Mouse (Mus musculus) stomach, postnatal 0 days (tissue): ENCODE measurements around the gene Fem1a. TPM values are rescaled to one million over a fixed set of nuclear protein-coding genes. Genes with fewer than 3 reads are reported as not detected.
A peak's percentile ranks its signal among the peaks of the same experiment; 100 is the strongest.

Experiments
- ATAC-seq: fragments of 200-750 bp; cut with Nextera tagmentation; 2 replicates; pipeline ENCODE4 v1.8.0; 2017; ENCODE audit not compliant: low FRiP score, low TSS enrichment
- DNase-seq: peaks from one replicate; pipeline ENCODE4 v3.0.0-alpha.2; 2016; ENCODE audit warnings: low spot score
- H3K27ac ChIP-seq: fragments of 300-500 bp; sonication (generic); replicated peaks from 2 replicates; pipeline ENCODE4 v1.5.1; 2014; ENCODE audit warnings: mild to moderate bottlenecking, control low read depth
- H3K27me3 ChIP-seq: fragments of 300-500 bp; sonication (generic); 2 replicates; pipeline ENCODE4 v1.6.1; 2014; ENCODE audit warnings: low read length; ENCODE audit not compliant: control insufficient read depth, insufficient read depth
- H3K36me3 ChIP-seq: fragments of 300-500 bp; sonication (generic); 2 replicates; pipeline ENCODE4 v1.6.1; 2014; ENCODE audit warnings: low read length, mixed read lengths; ENCODE audit not compliant: control insufficient read depth, insufficient read depth
- H3K4me1 ChIP-seq: fragments of 300-500 bp; sonication (generic); replicated peaks from 2 replicates; pipeline ENCODE4 v1.6.1; 2014; ENCODE audit warnings: antibody characterized with exemption; ENCODE audit not compliant: control insufficient read depth, insufficient read depth
- H3K4me2 ChIP-seq: fragments of 300-500 bp; sonication (generic); replicated peaks from 2 replicates; pipeline ENCODE4 v1.6.1; 2014; ENCODE audit warnings: low read depth, mild to moderate bottlenecking, control low read depth, moderate library complexity
- H3K4me3 ChIP-seq: fragments of 300-500 bp; sonication (generic); 2 replicates; pipeline ENCODE4 v1.5.1; 2014; ENCODE audit warnings: low read depth, low read length, control low read depth
- H3K9ac ChIP-seq: fragments of 300-500 bp; sonication (generic); 2 replicates; pipeline ENCODE4 v1.6.1; 2014; ENCODE audit warnings: mild to moderate bottlenecking, low read length, control low read depth, mixed read lengths
- H3K9me3 ChIP-seq: fragments of 300-500 bp; sonication (generic); 2 replicates; pipeline ENCODE4 v1.6.1; 2016; ENCODE audit warnings: low read length; ENCODE audit not compliant: control insufficient read depth
- CTCF ChIP-seq: IDR thresholded peaks from 2 replicates; pipeline ENCODE4 v1.5.1; 2016; ENCODE audit warnings: antibody characterized with exemption, low read depth, mild to moderate bottlenecking, moderate library complexity
- EP300 ChIP-seq: optimal IDR thresholded peaks from 2 replicates; pipeline ENCODE3; 2016; ENCODE audit warnings: antibody characterized with exemption
- WGBS: fragments of 180-500 bp; shearing (Covaris S2); extraction: QIAGEN DNeasy Blood & Tissue Kit; methylation state at CpG from one replicate; pipeline ENCODE4 v1.1.7; 2014; 5-methylcytosine and 5-hydroxymethylcytosine counted together
- polyA plus RNA-seq: library from polyadenylated mRNA; unstranded; fragments of >200 nt; fragmentation: Nextera tagmentation; extraction: Ambion mirVana; gene quantifications from 2 replicates; pipeline ENCODE4 v1.2.1, GENCODE M21; 2015

Gene Fem1a
- polyA plus RNA-seq, 1 experiment from 2014 or later = 9.6 TPM

GRCm38 (mm10) chr17:56288866-56289265 lies 32.3 kb downstream of the Fem1a start:
- no peak for TF ChIP-seq EP300
- no peak for TF ChIP-seq CTCF
- no peak for DNase-seq
- WGBS = 27% methylated on average over 3 of the region's 3 CpGs
- ATAC-seq = no peak
- Histone ChIP-seq H3K4me3 (peak overlapping the region; percentile 59), H3K4me2 (peak overlapping the region; percentile 75), H3K9ac (peak overlapping the region; percentile 68), H3K4me1 (peaks cover 6% of the 10 kb centered on the region; the same call in 1 of the 2 replicates), H3K36me3 (peaks cover 19% of the 10 kb centered on the region), H3K27ac (peak overlapping the region; percentile 94), H3K9me3 (no peaks in the 10 kb centered on the region), H3K27me3 (no peaks in the 10 kb centered on the region)

DNA sequence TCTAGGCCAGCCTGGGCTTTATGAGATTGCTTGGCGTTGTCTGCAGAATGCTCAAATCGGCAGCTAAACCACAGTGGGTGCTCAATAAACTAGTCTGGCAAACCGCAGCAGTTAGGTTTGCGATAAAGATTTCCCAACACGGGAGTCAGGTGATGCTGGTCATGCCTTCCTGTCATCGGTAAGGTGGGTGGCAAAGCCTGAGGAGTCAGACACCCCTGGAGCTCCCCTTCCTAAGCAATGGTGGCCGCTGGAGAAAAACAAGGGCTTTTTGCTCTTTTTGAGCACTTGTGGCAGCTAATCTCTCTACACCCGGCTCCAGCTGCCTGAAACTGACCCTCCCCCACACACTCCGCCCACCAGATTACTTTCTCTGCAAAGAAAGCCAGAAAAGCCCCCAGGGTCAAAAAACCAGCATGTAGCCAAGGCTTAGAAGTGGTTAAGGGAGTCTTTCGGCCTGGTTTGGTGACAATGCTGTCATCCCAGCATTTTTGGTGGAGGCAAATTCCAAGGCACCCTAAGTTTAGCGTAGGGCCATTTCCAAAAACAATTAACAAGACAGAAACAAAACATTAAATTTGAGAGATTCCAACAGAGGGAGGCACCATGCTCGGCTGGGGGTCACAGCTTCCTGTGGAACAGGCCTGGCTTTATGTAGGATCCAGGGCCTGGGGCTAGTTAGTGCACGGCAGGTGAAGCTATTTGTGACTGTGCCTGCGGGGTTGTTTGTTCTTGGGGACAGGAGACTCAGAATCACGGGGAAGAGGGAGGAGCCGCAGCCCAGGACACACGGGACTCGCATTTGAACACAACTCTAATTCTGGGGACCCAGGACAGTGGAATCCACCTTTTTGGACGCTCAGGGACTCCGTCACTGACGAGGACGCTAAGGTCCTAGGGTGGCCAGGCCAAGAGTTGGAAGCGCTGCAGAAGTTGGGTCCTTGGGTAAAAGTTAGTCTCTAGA lies 33.0 kb downstream of the Fem1a start:
- 3% methylated on average over 23 of the region's 23 CpGs for WGBS
- H3K27me3 ChIP-seq = no peaks in the 10 kb centered on the region
- H3K36me3 ChIP-seq = peaks cover 16% of the 10 kb centered on the region
- H3K4me2 ChIP-seq = peak overlapping the region; percentile 75
- DNase-seq = peak; percentile 80
- H3K4me1 ChIP-seq = peaks cover 6% of the 10 kb centered on the region; the same call in 1 of the 2 replicates
- peak; percentile 25 for ATAC-seq
- TF ChIP-seq EP300 (no peak), CTCF (no peak)
- peak overlapping the region; percentile 59 for H3K4me3 ChIP-seq
- peak overlapping the region; percentile 68 for H3K9ac ChIP-seq
- H3K27ac ChIP-seq = peak overlapping the region; percentile 94
- H3K9me3 ChIP-seq = no peaks in the 10 kb centered on the region

DNA sequence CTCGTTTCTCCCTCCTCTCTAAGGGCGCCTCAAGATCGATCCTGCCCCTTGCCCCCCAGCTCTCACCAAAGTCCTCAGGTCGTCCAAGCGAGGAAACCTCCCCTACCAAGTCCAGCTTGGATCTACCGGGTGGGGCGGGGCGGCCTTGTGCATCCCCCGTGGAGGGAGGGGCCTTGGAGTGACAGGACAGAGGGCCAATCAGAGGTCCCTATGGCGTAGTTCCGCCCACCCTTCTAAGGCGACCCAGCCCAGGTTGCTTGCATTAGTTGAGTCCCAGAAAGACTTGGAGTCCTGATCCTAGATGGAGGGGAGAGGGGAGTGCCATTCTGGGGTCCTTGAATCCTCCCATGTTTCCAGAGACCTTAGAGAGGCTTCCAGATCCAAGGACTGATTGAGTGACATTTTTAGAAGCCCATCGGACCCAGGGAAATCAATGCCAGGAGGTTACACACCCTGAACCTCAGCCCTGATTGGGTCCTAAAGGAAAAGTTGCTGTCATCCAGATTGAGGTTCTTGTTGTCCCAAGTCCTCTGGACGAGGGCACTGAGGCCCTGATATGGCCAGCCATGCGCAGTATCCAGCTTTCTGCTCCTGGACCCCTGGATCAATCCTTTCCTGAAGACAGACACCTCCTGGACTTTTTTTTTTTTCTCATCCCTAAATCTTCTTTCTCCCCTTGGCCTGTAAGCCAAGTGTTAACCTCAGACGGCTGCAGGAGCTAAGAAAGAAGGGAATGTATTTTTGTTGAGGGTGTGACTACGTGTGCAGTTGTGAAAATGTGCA lies 34.0 kb downstream of the Fem1a start:
- H3K4me1 ChIP-seq = peaks cover 6% of the 10 kb centered on the region; the same call in 1 of the 2 replicates
- H3K9me3 ChIP-seq = no peaks in the 10 kb centered on the region
- peak overlapping the region; percentile 94 for H3K27ac ChIP-seq
- ATAC-seq (peak; percentile 88), DNase-seq (peak; percentile 97)
- H3K4me2 ChIP-seq = peak overlapping the region; percentile 75
- no peaks in the 10 kb centered on the region for H3K27me3 ChIP-seq
- 3% methylated on average over 17 of the region's 17 CpGs for WGBS
- TF ChIP-seq EP300 (peak; percentile 90), CTCF (no peak)
- H3K9ac ChIP-seq = peak overlapping the region; percentile 68
- peak overlapping the region; percentile 59 for H3K4me3 ChIP-seq
- peaks cover 8% of the 10 kb centered on the region for H3K36me3 ChIP-seq

DNA sequence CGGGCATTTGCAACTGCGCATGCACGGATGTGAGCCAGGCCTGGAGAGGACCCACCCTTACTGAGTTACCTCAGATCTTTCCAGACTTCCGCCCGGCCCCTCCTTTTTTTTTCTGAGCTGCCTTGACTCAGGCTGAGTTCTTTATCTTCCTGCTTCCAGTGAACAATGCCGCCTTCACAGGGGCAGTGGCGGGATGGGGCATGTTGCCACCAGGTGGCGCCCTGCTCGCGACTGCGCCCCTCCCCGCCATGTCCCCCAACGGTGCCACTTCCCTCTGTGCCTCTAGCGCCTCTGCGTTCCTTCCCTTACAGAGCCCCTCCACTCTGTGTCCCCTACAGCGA lies 34.5 kb downstream of the Fem1a start:
- WGBS = under 1% methylated on average over 16 of the region's 16 CpGs
- TF ChIP-seq EP300 (peak; percentile 70), CTCF (peak; percentile 95)
- Histone ChIP-seq H3K9ac (peak overlapping the region; percentile 68), H3K27ac (peak overlapping the region; percentile 94), H3K27me3 (no peaks in the 10 kb centered on the region), H3K9me3 (no peaks in the 10 kb centered on the region), H3K4me3 (peak overlapping the region; percentile 21; the same call in 1 of the 2 replicates), H3K4me1 (peaks cover 6% of the 10 kb centered on the region; the same call in 1 of the 2 replicates), H3K36me3 (peaks cover 3% of the 10 kb centered on the region; the same call in 1 of the 2 replicates), H3K4me2 (peak overlapping the region; percentile 75)
- DNase-seq (peak; percentile 93), ATAC-seq (peak; percentile 92)

GRCm38 (mm10) chr17:56291826-56292475 lies 35.3 kb downstream of the Fem1a start:
- WGBS = 81% methylated on average over 7 of the region's 7 CpGs
- H3K9ac ChIP-seq = peak overlapping the region; percentile 62; the same call in 1 of the 2 replicates
- H3K4me1 ChIP-seq = peaks cover 6% of the 10 kb centered on the region; the same call in 1 of the 2 replicates
- DNase-seq (no peak), ATAC-seq (no peak)
- H3K4me3 ChIP-seq = no peak overlapping the region
- H3K27ac ChIP-seq = peak overlapping the region; percentile 94
- TF ChIP-seq CTCF (no peak), EP300 (no peak)
- no peaks in the 10 kb centered on the region for H3K27me3 ChIP-seq
- no peak overlapping the region for H3K4me2 ChIP-seq
- no peaks in the 10 kb centered on the region for H3K36me3 ChIP-seq
- H3K9me3 ChIP-seq = no peaks in the 10 kb centered on the region
